Mouse (Mus musculus): ENCODE measurements at regions not wholly inside any gene's neighbourhood (a gene's known extent, or its start where the extent isn't known, plus 50 kb on each side); places are given as distances from the start of the nearest gene placed in this dataset.

GRCm38 (mm10) chr1:185828486-185828885 is 288.6 kb downstream of the Lyplal1 start:
- Histone ChIP-seq H3K27me3 (ENCODE audit: control insufficient read depth, insufficient read depth, low read length) (no peaks in the 10 kb centered on the region), H3K9ac (ENCODE audit: low read length) (no peak overlapping the region), H3K4me2 (ENCODE audit: low read depth, low read length) (no peak overlapping the region), H3K4me1 (ENCODE audit: control insufficient read depth, insufficient read depth, low read length) (no peaks in the 10 kb centered on the region), H3K36me3 (ENCODE audit: control insufficient read depth, insufficient read depth) (no peaks in the 10 kb centered on the region), H3K4me3 (ENCODE audit: low read length) (no peak overlapping the region), H3K9me3 (replicated peaks; ENCODE audit: control insufficient read depth, low read length) (no peaks in the 10 kb centered on the region), H3K27ac (ENCODE audit: low read length) (no peak overlapping the region)
- WGBS: 84% methylated on average over 6 of the region's 6 CpGs
- ATAC-seq (replicated peaks; ENCODE audit: extremely low read depth, insufficient read depth, low FRiP score): no peak

- WGBS: 70% methylated on average over 4 of the region's 4 CpGs
- H3K4me2 ChIP-seq (ENCODE audit: low read depth, low read length): no peak overlapping the region
- H3K27me3 ChIP-seq (ENCODE audit: control insufficient read depth, insufficient read depth, low read length): no peaks in the 10 kb centered on the region
- no peak overlapping the region for H3K9ac ChIP-seq (ENCODE audit: low read length)
- no peak overlapping the region for H3K4me3 ChIP-seq (ENCODE audit: low read length)
- ATAC-seq (replicated peaks; ENCODE audit: extremely low read depth, insufficient read depth, low FRiP score): no peak
- H3K27ac ChIP-seq (ENCODE audit: low read length): no peak overlapping the region
- H3K36me3 ChIP-seq (ENCODE audit: control insufficient read depth, insufficient read depth): no peaks in the 10 kb centered on the region
- no peaks in the 10 kb centered on the region for H3K9me3 ChIP-seq (replicated peaks; ENCODE audit: control insufficient read depth, low read length)
- no peaks in the 10 kb centered on the region for H3K4me1 ChIP-seq (ENCODE audit: control insufficient read depth, insufficient read depth, low read length)
These were observed 285.1 kb downstream of the Lyplal1 start for GRCm38 (mm10) chr1:185832059-185832458.

- H3K4me2 ChIP-seq (ENCODE audit: low read depth, low read length): no peak overlapping the region
- no peaks in the 10 kb centered on the region for H3K36me3 ChIP-seq (ENCODE audit: control insufficient read depth, insufficient read depth)
- H3K27ac ChIP-seq (ENCODE audit: low read length): no peak overlapping the region
- H3K4me3 ChIP-seq (ENCODE audit: low read length): no peak overlapping the region
- H3K9ac ChIP-seq (ENCODE audit: low read length): no peak overlapping the region
- 50% methylated on average over 6 of the region's 6 CpGs for WGBS
- H3K27me3 ChIP-seq (ENCODE audit: control insufficient read depth, insufficient read depth, low read length): no peaks in the 10 kb centered on the region
- no peaks in the 10 kb centered on the region for H3K4me1 ChIP-seq (ENCODE audit: control insufficient read depth, insufficient read depth, low read length)
- no peak for ATAC-seq (replicated peaks; ENCODE audit: extremely low read depth, insufficient read depth, low FRiP score)
- H3K9me3 ChIP-seq (replicated peaks; ENCODE audit: control insufficient read depth, low read length): no peaks in the 10 kb centered on the region
These were observed 282.9 kb downstream of the Lyplal1 start for GRCm38 (mm10) chr1:185834171-185834570.

- Histone ChIP-seq H3K36me3 (ENCODE audit: control insufficient read depth, insufficient read depth) (no peaks in the 10 kb centered on the region), H3K9me3 (replicated peaks; ENCODE audit: control insufficient read depth, low read length) (no peaks in the 10 kb centered on the region), H3K27ac (ENCODE audit: low read length) (no peak overlapping the region), H3K27me3 (ENCODE audit: control insufficient read depth, insufficient read depth, low read length) (no peaks in the 10 kb centered on the region), H3K9ac (ENCODE audit: low read length) (no peak overlapping the region), H3K4me1 (ENCODE audit: control insufficient read depth, insufficient read depth, low read length) (no peaks in the 10 kb centered on the region), H3K4me2 (ENCODE audit: low read depth, low read length) (no peak overlapping the region), H3K4me3 (ENCODE audit: low read length) (no peak overlapping the region)
- 55% methylated on average over 13 of the region's 13 CpGs for WGBS
- ATAC-seq (replicated peaks; ENCODE audit: extremely low read depth, insufficient read depth, low FRiP score): no peak
These were observed 280.4 kb downstream of the Lyplal1 start for GRCm38 (mm10) chr1:185836632-185837281.

GRCm38 (mm10) chr1:185842481-185842880 is 274.6 kb downstream of the Lyplal1 start:
- Histone ChIP-seq H3K9ac (ENCODE audit: low read length) (no peak overlapping the region), H3K4me3 (ENCODE audit: low read length) (no peak overlapping the region), H3K27ac (ENCODE audit: low read length) (no peak overlapping the region), H3K4me1 (ENCODE audit: control insufficient read depth, insufficient read depth, low read length) (no peaks in the 10 kb centered on the region), H3K36me3 (ENCODE audit: control insufficient read depth, insufficient read depth) (no peaks in the 10 kb centered on the region), H3K9me3 (replicated peaks; ENCODE audit: control insufficient read depth, low read length) (0 out of 2 replicates have a peak, but pooled peaks cover 2% of the 10 kb centered on the region), H3K4me2 (ENCODE audit: low read depth, low read length) (no peak overlapping the region), H3K27me3 (ENCODE audit: control insufficient read depth, insufficient read depth, low read length) (no peaks in the 10 kb centered on the region)
- WGBS: 74% methylated on average over 12 of the region's 12 CpGs
- no peak for ATAC-seq (replicated peaks; ENCODE audit: extremely low read depth, insufficient read depth, low FRiP score)

- no peak overlapping the region for H3K9ac ChIP-seq (ENCODE audit: low read length)
- no peak overlapping the region for H3K4me2 ChIP-seq (ENCODE audit: low read depth, low read length)
- 0 out of 2 replicates have a peak, but pooled peaks cover 2% of the 10 kb centered on the region for H3K9me3 ChIP-seq (replicated peaks; ENCODE audit: control insufficient read depth, low read length)
- ATAC-seq (replicated peaks; ENCODE audit: extremely low read depth, insufficient read depth, low FRiP score): no peak
- no peaks in the 10 kb centered on the region for H3K36me3 ChIP-seq (ENCODE audit: control insufficient read depth, insufficient read depth)
- H3K27ac ChIP-seq (ENCODE audit: low read length): no peak overlapping the region
- H3K4me3 ChIP-seq (ENCODE audit: low read length): no peak overlapping the region
- WGBS: 83% methylated on average over 6 of the region's 6 CpGs
- no peaks in the 10 kb centered on the region for H3K27me3 ChIP-seq (ENCODE audit: control insufficient read depth, insufficient read depth, low read length)
- no peaks in the 10 kb centered on the region for H3K4me1 ChIP-seq (ENCODE audit: control insufficient read depth, insufficient read depth, low read length)
These were observed 269.9 kb downstream of the Lyplal1 start for GRCm38 (mm10) chr1:185847161-185847560.

- Histone ChIP-seq H3K4me2 (ENCODE audit: low read depth, low read length) (no peak overlapping the region), H3K27ac (ENCODE audit: low read length) (no peak overlapping the region), H3K4me3 (ENCODE audit: low read length) (no peak overlapping the region), H3K9me3 (replicated peaks; ENCODE audit: control insufficient read depth, low read length) (no peaks in the 10 kb centered on the region), H3K9ac (ENCODE audit: low read length) (no peak overlapping the region), H3K36me3 (ENCODE audit: control insufficient read depth, insufficient read depth) (no peaks in the 10 kb centered on the region), H3K4me1 (ENCODE audit: control insufficient read depth, insufficient read depth, low read length) (no peaks in the 10 kb centered on the region), H3K27me3 (ENCODE audit: control insufficient read depth, insufficient read depth, low read length) (no peaks in the 10 kb centered on the region)
- no peak for ATAC-seq (replicated peaks; ENCODE audit: extremely low read depth, insufficient read depth, low FRiP score)
These were observed 266.5 kb downstream of the Lyplal1 start for GRCm38 (mm10) chr1:185850590-185850989.

- Histone ChIP-seq H3K4me3 (ENCODE audit: low read length) (no peak overlapping the region), H3K4me1 (ENCODE audit: control insufficient read depth, insufficient read depth, low read length) (no peaks in the 10 kb centered on the region), H3K36me3 (ENCODE audit: control insufficient read depth, insufficient read depth) (no peaks in the 10 kb centered on the region), H3K27me3 (ENCODE audit: control insufficient read depth, insufficient read depth, low read length) (no peaks in the 10 kb centered on the region), H3K4me2 (ENCODE audit: low read depth, low read length) (no peak overlapping the region), H3K9me3 (replicated peaks; ENCODE audit: control insufficient read depth, low read length) (no peaks in the 10 kb centered on the region), H3K9ac (ENCODE audit: low read length) (no peak overlapping the region), H3K27ac (ENCODE audit: low read length) (no peak overlapping the region)
- ATAC-seq (replicated peaks; ENCODE audit: extremely low read depth, insufficient read depth, low FRiP score): no peak
- 75% methylated on average over 5 of the region's 5 CpGs for WGBS
These were observed 265.7 kb downstream of the Lyplal1 start for GRCm38 (mm10) chr1:185851262-185851893.

- Histone ChIP-seq H3K4me2 (ENCODE audit: low read depth, low read length) (no peak overlapping the region), H3K36me3 (ENCODE audit: control insufficient read depth, insufficient read depth) (no peaks in the 10 kb centered on the region), H3K27me3 (ENCODE audit: control insufficient read depth, insufficient read depth, low read length) (no peaks in the 10 kb centered on the region), H3K9me3 (replicated peaks; ENCODE audit: control insufficient read depth, low read length) (no peaks in the 10 kb centered on the region), H3K4me1 (ENCODE audit: control insufficient read depth, insufficient read depth, low read length) (no peaks in the 10 kb centered on the region), H3K4me3 (ENCODE audit: low read length) (no peak overlapping the region), H3K27ac (ENCODE audit: low read length) (no peak overlapping the region), H3K9ac (ENCODE audit: low read length) (no peak overlapping the region)
- ATAC-seq (replicated peaks; ENCODE audit: extremely low read depth, insufficient read depth, low FRiP score): no peak
- WGBS: 46% methylated on average over 4 of the region's 4 CpGs
These were observed 255.4 kb downstream of the Lyplal1 start for GRCm38 (mm10) chr1:185861692-185862091.
